Mouse (Mus musculus) small intestine, adult 2 months (tissue): ENCODE results near the gene Arhgap18.

ENCODE experiments used
- CTCF ChIP-seq: fragments of 200-500 bp; IDR thresholded peaks from 2 replicates; pipeline ENCODE4 v1.5.1; 2012; ENCODE audit warnings: low read depth, mild to moderate bottlenecking, control low read depth, inconsistent platforms, low read length, moderate library complexity, mixed read lengths; ENCODE audit not compliant: insufficient replicate concordance, insufficient read length; ENCODE audit errors: extremely low read depth
- POLR2A ChIP-seq: fragments of 200-500 bp; IDR thresholded peaks from 2 replicates; pipeline ENCODE4 v1.6.1; 2012; ENCODE audit warnings: low read depth, mild to moderate bottlenecking, control low read depth, inconsistent platforms, low read length, moderate library complexity

DNA sequence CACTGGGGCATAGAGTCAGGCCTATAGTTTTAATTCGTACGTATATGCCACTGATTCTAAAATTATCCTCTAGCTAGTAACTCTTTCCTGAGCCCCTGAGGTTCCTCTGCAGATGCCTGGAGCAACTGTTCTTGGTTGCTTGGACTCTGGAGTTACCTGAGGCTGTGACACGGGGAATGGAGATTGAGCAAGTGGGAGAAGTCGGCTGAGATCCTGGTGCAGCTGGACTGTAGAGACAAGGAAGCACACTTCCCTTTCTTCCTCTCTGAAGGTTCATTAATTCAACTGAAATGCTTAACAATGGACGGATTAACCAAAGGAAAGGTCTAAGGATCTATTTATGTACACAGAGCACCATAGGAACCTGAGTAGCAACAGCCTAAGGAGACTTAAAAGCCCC is 70.8 kb downstream of the Arhgap18 start:
- TF ChIP-seq CTCF (no peak), POLR2A (no peak)
